Mouse (Mus musculus) adrenal gland (tissue): ENCODE results near the gene Fam117b.

Experiments
- intact Hi-C: fragments of 180-260 bp; cut with DNase I; formaldehyde crosslinking; loops from one replicate; pipeline ENCODE4 v1.15.1; 2025

Gene Fam117b

DNA sequence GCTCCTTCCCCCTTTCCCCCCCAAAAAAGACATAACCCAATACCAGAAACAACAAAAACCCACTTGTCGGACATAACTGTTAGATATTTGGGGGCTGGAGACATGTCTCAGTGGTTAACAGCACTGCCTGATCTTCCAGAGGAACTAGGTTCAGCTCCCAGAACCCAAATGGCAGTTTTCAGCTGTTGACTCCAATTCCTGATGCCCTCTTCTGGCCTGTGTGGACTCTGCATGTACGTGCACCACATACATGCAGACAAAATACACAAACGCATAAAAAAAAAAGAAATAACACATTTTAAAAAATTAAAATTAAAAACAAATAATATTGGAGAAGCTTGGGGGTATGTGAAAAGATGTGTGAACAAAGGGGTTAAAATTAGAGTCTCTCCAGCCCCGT is 54.5 kb downstream of the Fam117b start:
- intact Hi-C loops = loop anchor here (2.0 kb wide), 1 partner anchor 84 kb away; no protein-coding TSS in a partner anchor

DNA sequence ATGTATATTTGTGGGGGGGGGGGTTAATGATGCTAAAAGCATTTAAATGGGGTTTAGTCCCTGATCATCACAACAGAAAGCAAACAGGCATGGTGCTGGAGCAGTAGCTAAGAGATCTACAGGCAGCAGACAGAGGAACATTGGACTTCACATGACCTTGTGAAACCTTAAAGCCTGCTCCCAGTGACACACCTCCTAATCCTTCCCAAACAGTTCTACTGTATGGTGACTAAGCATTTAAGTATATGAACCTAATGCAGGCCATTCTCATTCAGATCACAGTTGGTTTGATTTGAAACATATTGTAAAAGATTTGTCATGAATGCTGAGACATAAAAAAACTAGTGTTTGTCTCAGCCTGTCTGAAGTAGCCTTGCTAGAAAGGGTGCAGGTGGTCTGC is 73.8 kb downstream of the Fam117b start:
- intact Hi-C loops = no loop called here

DNA sequence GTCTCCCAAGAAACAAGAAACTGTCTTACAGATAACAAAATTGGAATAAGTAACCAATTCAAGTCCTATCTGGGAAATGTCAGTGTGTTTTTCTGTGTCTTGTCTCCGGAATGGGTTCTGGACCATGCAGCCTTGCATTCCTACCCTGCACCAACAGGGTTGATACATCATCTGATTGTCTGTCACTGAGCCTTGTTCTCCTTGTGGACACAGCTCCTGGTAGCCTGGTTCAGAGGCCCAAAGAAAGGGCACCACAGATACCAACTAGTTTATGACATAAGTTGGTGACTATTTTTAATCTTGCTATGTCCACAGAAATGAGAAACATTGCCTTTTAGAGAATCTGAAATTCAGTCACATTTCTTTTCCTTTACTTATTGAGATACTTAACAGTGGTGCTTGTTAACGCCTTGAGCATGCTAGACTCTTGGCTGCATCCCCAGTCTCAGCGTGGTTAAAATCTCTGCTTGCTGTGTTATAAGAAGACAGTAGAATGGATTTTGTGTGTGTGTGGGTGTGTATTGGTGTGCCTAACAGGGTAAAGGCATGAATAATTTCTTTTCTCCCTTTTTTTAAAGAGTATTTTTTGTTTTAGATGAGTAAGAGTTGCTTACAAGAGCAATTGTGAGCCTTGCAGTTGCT is 74.7 kb downstream of the Fam117b start:
- intact Hi-C loops = no loop called here

DNA sequence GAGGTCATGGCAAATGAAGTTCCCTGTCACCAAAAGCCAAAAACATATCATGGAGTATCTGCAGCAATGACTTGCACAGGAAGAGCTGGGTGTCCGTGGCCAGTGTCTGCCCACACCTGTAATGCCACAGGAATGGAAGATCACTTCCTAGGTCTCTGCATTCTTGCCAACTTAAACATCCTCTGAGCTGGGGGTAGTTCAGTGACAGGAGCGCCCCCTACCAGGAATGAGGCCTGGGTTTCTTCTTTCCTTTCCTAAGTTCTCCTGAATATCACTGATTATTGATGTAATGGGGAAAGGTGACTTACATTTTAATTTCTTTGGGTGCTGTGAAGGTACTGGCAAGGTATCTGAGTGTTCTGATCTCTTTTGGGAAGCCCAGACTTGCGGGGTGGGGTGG is 82.8 kb downstream of the Fam117b start:
- intact Hi-C loops = no loop called here

DNA sequence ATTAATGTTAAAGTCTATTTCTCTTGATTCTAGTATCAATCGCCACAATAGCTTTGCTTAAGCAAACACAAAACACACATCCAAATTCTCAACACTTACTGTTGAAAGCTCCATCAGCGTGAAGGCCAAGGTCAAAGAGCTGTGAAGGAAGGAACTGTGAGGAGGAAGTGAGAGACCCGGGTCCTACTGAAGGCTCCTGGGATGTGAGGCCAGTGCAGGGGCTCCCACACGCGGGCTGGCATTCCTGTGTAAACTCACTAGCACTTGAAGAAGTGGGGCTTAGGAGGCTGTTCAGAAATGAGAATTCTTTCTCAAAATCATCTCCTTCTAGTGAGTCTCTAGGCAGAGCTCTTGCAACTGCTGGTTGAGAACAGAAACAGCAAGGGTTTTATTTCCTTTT is 84.5 kb downstream of the Fam117b start:
- intact Hi-C loops = no loop called here

DNA sequence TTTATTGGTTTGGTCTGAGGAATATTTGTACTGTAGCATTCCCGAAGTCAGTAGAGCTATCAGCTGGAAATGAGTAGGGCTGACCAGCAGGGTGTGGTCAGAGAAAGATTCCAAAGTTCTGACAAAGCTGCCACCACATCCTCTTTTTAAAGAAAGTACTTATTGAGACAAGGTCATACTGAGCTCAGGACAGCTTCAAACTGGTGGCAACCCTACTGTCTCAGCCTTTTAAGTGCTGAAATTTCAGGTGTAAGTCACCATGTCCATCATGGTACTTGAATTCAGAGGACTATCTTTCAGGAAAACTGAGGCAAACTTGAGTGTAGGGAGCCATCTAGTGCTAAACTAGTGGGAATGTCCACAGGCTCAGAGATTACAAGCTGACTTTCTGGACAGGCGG is 87.5 kb downstream of the Fam117b start:
- intact Hi-C loops = no loop called here

DNA sequence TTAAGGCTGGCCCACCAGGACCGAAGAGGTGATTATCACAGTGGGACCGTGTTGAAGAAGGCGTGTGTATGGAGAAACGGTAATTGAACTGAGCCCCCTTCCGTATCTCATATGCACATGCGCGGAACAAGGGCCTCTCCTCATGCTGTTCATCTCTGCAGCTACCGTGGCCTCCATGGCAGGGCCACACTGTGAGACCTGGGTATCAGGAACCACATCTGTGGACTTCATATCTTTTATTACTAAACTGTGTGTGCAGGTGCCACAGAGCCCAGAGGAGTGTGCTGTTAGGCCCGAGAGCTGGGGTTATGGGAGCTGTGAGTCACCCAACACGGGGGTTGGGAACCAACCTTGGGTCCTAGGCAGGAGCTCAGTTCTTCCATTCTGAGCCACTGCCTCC is 94.5 kb downstream of the Fam117b start:
- intact Hi-C loops = no loop called here

DNA sequence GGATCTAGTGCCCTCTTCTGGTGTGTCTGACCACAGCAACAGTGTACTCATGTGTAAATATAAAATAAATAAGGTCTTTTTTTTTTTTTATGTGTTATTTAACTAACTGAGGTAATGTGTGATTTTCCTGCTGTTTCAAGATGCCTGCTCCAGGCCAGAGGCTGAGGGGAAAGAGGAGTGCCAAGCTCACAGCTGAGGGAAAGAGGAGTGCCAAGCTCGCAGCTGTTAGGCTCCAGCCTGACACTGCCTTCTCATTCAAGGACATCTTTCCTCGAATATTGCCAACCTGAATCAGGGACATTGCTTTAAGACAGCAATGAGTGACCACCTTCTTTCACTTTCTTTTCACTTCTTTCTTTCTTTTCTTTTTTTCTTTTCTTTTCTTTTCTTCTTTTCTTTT is 95.9 kb downstream of the Fam117b start:
- intact Hi-C loops = no loop called here

DNA sequence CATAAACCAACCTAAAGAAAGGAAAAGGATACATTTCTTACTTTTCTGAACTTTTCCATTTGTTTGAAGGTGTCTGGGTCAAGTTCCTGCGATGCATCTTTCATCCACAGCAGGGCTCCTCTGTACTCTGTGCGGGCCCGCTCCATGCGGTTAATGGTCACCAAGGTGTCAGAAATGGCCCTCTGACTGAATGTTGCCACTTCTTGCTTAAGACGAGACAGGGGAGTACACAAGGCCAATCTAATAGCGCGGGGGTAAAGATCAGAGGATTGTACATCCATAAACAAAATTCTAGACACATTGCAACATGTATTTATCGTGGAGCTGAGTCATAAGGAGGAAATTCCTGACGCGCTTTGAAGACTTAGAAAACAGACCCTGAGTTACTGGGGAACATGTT is 101.0 kb downstream of the Fam117b start:
- intact Hi-C loops = no loop called here

DNA sequence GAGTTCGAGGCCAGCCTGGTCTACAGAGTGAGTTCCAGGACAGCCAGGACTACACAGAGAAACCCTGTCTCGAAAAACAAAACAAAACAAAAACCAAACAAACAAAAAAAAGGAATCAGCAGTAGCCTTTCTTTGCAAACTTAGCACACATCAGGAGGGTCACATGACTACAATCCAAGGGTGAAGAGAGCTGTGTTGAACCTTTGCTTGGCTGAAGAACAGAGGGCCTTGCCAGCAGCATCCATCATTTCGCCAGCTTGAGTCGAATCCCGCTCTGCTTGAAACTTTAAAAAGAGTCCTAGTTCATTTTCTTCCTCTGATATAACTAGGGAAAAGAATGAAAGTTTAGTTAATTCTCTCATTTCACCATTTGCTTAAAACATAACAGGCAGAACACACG is 102.7 kb downstream of the Fam117b start:
- intact Hi-C loops = no loop called here

DNA sequence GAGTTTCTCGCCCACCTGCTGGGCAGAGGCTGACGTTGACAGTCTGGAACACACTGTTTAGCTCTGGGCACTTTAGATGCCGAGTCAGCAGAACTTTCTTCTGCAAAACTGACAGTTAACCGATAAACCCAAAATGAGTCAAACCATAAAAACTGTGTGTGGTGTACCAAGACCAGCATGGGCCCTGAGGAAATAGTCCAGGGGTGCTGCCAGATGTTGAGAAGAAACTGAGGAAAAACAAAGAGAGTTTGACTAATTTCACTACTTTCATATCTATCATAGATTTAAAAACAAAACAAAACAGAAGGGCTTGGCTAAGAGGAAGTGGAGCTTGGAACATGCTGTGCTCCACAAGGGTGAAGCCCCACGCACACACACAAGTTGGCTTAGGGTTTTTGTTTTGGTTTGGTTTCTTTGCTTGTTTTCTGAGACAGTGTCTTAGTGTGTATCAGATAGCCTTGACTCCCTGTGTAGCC is 103.4 kb downstream of the Fam117b start:
- intact Hi-C loops = no loop called here

DNA sequence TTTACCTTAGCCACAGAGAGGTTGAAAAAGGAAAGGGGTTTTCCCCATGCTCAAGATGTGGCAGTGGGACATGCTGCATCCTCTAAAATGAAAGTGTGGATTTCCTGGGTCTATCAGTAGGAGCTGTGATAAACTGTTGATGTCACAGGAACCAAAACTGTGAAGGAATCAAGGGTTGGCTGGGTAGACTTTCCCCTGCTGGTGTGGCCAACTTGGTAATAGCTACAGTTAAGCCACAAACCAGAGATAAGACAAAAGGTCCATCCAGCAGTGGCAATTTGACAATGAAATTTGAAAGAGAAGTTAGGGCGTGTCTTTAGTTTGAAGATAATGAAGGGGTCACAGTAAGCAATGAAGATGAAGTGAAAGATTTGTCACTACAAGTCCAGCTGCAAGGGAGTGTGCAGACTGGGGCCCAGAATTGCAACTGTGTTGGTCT is 104.2 kb downstream of the Fam117b start:
- intact Hi-C loops = no loop called here
